ENCODE assay signal across 8 mouse cellular contexts in genomic region chr5:30713691-30714090, GRCm38 (mm10). TPM values are rescaled to one million over a fixed set of nuclear protein-coding genes. Genes with fewer than 3 reads are reported as not detected.
A peak's percentile ranks its signal among the peaks of the same experiment; 100 is the strongest.
DNase-seq lines count a peak whose midpoint lies in the region; ATAC-seq and TF ChIP-seq lines count a peak whose summit lies in the region.

No protein-coding gene starts in this region.

- H3K9ac ChIP-seq in ES-Bruce4 (ENCODE audit: low read depth, poor library complexity, severe bottlenecking), result peak overlapping the region; percentile 19; the same call in 1 of the 2 replicates
- H3K9ac ChIP-seq in liver, embryonic 15.5 days, result no peak overlapping the region

- peak overlapping the region; percentile 83 for H3K27ac ChIP-seq in heart, embryonic 10.5 days
- no peak overlapping the region for H3K27ac ChIP-seq in ES-Bruce4 (ENCODE audit: insufficient read depth, low read length)
- no peak overlapping the region for H3K27ac ChIP-seq in liver, embryonic 15.5 days (replicated peaks)

- no peak for TF ChIP-seq EP300 in ES-Bruce4 (IDR thresholded peaks at IDR 0.05; ENCODE audit: insufficient read depth, low read depth, low read length)

- TF ChIP-seq POLR2A in ES-Bruce4 (IDR thresholded peaks at IDR 0.05; ENCODE audit: insufficient read depth, low read length), result no peak

- no peaks in the 10 kb centered on the region for H3K9me3 ChIP-seq in heart, embryonic 10.5 days
- no peaks in the 10 kb centered on the region for H3K9me3 ChIP-seq in ES-Bruce4 (replicated peaks; ENCODE audit: control insufficient read depth, insufficient read depth, low read length, poor library complexity, severe bottlenecking)
- H3K9me3 ChIP-seq in liver, embryonic 15.5 days (replicated peaks), result no peaks in the 10 kb centered on the region

- H3K36me3 ChIP-seq in heart, embryonic 10.5 days, result no peaks in the 10 kb centered on the region
- H3K36me3 ChIP-seq in ES-Bruce4 (ENCODE audit: control insufficient read depth, insufficient read depth, low read length, poor library complexity, severe bottlenecking), result no peaks in the 10 kb centered on the region
- no peaks in the 10 kb centered on the region for H3K36me3 ChIP-seq in liver, embryonic 15.5 days (replicated peaks)

- TF ChIP-seq CTCF in ES-Bruce4 (IDR thresholded peaks at IDR 0.05; ENCODE audit: low read depth, low read length), result no peak

- peak overlapping the region; percentile 70 for H3K4me3 ChIP-seq in heart, embryonic 10.5 days
- H3K4me3 ChIP-seq in ES-Bruce4 (ENCODE audit: low read depth, low read length), result peak overlapping the region; percentile 75
- 0 out of 2 replicates have a peak overlapping the region, but pooled peaks have one; percentile 2 for H3K4me3 ChIP-seq in liver, embryonic 15.5 days (replicated peaks)

- peak overlapping the region; percentile 66 for H3K4me2 ChIP-seq in liver, embryonic 15.5 days

- peaks cover 56% of the 10 kb centered on the region for H3K27me3 ChIP-seq in heart, embryonic 10.5 days (ENCODE audit: insufficient read depth, poor library complexity, severe bottlenecking)
- no peaks in the 10 kb centered on the region for H3K27me3 ChIP-seq in ES-Bruce4 (ENCODE audit: control insufficient read depth, insufficient read depth, low read length, poor library complexity, severe bottlenecking)
- peaks cover 81% of the 10 kb centered on the region for H3K27me3 ChIP-seq in liver, embryonic 15.5 days

- ATAC-seq in liver, embryonic 15.5 days (ENCODE audit: insufficient read depth), result no peak
- no peak for ATAC-seq in activated CD4-positive, CD25-positive, alpha-beta regulatory T cell, adult 4 months

- peaks cover 28% of the 10 kb centered on the region for H3K4me1 ChIP-seq in heart, embryonic 10.5 days
- no peaks in the 10 kb centered on the region for H3K4me1 ChIP-seq in ES-Bruce4 (ENCODE audit: control insufficient read depth, insufficient read depth, low read length)
- H3K4me1 ChIP-seq in liver, embryonic 15.5 days (replicated peaks), result peaks cover 27% of the 10 kb centered on the region

- 24% methylated on average over 11 of the region's 11 CpGs for WGBS in heart, embryonic 10.5 days
- WGBS in liver, embryonic 15.5 days (ENCODE audit: insufficient replicate concordance), result 19% methylated on average over 11 of the region's 11 CpGs

- no peak for DNase-seq in heart, embryonic 10.5 days (ENCODE audit: low spot score)
- no peak for DNase-seq in heart, adult 9 months (ENCODE audit: low spot score in 2 of 2)
- peak; percentile 5 for DNase-seq in forelimb bud, embryonic 11.5 days (ENCODE audit: low read depth, low spot score)
- DNase-seq in testis, postnatal 14 days (ENCODE audit: low spot score), result no peak
- DNase-seq in thymus, postnatal 25 days, result no peak

RNA-seq across cellular contexts. Expression of gene Dpysl5, which starts 2.3 kb away (rescaled TPM):
- polyA plus RNA-seq in heart, embryonic 10.5 days (2016; fragmentation: Nextera tagmentation; extraction: Ambion mirVana), result 4.0 and 5.6 TPM in 2 replicates
- polyA plus RNA-seq in ES-Bruce4 (2011; ENCODE audit: insufficient read depth, insufficient read length, low read depth, missing spikeins), result 33.4 and 35.2 TPM in 2 replicates
- polyA plus RNA-seq in liver, embryonic 15.5 days (2015; fragmentation: Nextera tagmentation; extraction: Ambion mirVana), result 0.29 and 0.52 TPM in 2 replicates
- not detected for polyA plus RNA-seq in activated CD4-positive, CD25-positive, alpha-beta regulatory T cell, adult 4 months (2017; shearing (Covaris generic))

RNA-seq across cellular contexts. Expression of gene Cenpa, which starts 47.1 kb away (rescaled TPM):
- polyA plus RNA-seq in heart, embryonic 10.5 days (2016; fragmentation: Nextera tagmentation; extraction: Ambion mirVana), result 323 and 372 TPM in 2 replicates
- polyA plus RNA-seq in ES-Bruce4 (2011; ENCODE audit: insufficient read depth, insufficient read length, low read depth, missing spikeins), result 257 and 258 TPM in 2 replicates
- 180 and 194 TPM in 2 replicates for polyA plus RNA-seq in liver, embryonic 15.5 days (2015; fragmentation: Nextera tagmentation; extraction: Ambion mirVana)
- polyA plus RNA-seq in activated CD4-positive, CD25-positive, alpha-beta regulatory T cell, adult 4 months (2017; shearing (Covaris generic)), result 100 to 1,000 TPM in 1 of 2 experiments, 10 to 100 TPM in 1; 79.2 to 115 TPM

Comparison
In these comparisons a context has a peak if more than half of its experiments do, and no peak if none do; other contexts are left out.
1. H3K4me3 ChIP-seq: peak in every context shown above with its lines; median percentile 75 in ES-Bruce4; 70 in heart, embryonic 10.5 days; 2 in liver, embryonic 15.5 days.